Comparison of ENCODE assay signal across 8 mouse cellular contexts in the genomic region with DNA sequence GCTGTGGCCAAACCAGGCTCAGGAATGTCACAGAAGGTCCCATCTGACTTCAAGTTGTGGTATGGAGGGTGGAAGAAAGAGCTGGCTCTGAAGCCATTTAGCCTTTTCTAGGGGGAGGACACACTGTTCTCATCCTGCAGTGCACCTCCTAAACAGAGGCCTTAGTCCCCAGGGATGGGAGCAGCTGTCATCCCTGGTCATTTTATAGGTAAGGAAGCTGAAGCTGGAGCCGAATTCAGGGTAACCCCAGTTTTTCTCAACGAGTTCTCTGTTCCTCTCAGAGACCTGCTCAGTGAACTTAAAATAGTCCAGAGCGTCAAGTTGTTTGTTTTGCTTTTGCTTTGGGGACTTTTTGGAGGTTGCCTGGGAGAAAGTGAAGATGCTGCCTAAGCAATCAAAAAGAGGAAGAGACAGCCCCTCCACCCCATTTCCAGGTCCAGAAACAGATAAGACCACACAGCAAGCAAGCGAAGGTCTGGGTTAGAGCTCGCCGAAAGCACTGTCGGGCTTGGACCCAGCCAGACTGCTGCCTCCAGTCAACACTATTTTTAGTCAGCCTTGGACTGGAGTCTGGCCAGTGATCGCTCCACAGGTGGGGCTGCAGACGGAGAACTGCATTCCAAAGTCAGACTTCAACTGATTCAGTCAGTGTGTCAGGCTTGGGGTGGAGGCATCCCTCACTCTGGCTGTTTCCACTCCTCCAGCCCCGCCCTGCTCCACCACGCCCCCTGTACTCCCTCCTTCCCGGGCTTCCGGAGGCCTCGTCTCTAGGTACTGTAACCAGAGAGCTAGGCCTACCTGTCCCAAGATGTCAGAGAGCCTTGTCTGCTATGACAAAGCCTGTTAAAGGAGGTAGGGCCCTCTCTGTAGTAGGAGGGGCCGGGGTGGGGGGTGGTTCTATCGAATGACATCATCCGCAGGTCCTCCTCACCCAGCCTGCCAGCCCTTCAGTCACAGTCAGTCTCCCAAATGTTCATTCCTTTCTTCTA. TPM values are rescaled to one million over a fixed set of nuclear protein-coding genes. Genes with fewer than 3 reads are reported as not detected.
DNase-seq lines count a peak whose midpoint lies in the region; ATAC-seq and TF ChIP-seq lines count a peak whose summit lies in the region.

No protein-coding gene starts in this region.

- WGBS in cerebellum, adult 2 months: 22% methylated on average over 17 of the region's 17 CpGs
- WGBS in lung, embryonic 16.5 days: 13% methylated on average over 17 of the region's 17 CpGs
- 33% methylated on average over 17 of the region's 17 CpGs for WGBS in forebrain, embryonic 15.5 days

- no peak overlapping the region for H3K9ac ChIP-seq in ES-Bruce4 (ENCODE audit: low read depth, poor library complexity, severe bottlenecking)
- H3K9ac ChIP-seq in lung, embryonic 16.5 days (ENCODE audit: low read length): peak overlapping the region; percentile 29
- H3K9ac ChIP-seq in forebrain, embryonic 15.5 days (replicated peaks): no peak overlapping the region

- peak overlapping the region; percentile 37 for H3K4me2 ChIP-seq in lung, embryonic 16.5 days (ENCODE audit: low read depth, low read length)
- no peak overlapping the region for H3K4me2 ChIP-seq in forebrain, embryonic 15.5 days (replicated peaks)

- H3K4me3 ChIP-seq in ES-Bruce4 (ENCODE audit: low read depth, low read length): 0 out of 2 replicates have a peak overlapping the region, but pooled peaks have one; percentile 5
- no peak overlapping the region for H3K4me3 ChIP-seq in cerebellum, adult 2 months (replicated peaks; ENCODE audit: insufficient read depth, low read depth, low read length)
- H3K4me3 ChIP-seq in lung, embryonic 16.5 days (ENCODE audit: low read length): 0 out of 2 replicates have a peak overlapping the region, but pooled peaks have one; percentile 3
- H3K4me3 ChIP-seq in forebrain, embryonic 15.5 days: no peak overlapping the region

- no peaks in the 10 kb centered on the region for H3K27me3 ChIP-seq in ES-Bruce4 (ENCODE audit: control insufficient read depth, insufficient read depth, low read length, poor library complexity, severe bottlenecking)
- no peaks in the 10 kb centered on the region for H3K27me3 ChIP-seq in cerebellum, adult 2 months (ENCODE audit: control insufficient read depth, insufficient read depth, low read length)
- H3K27me3 ChIP-seq in lung, embryonic 16.5 days (ENCODE audit: control insufficient read depth, insufficient read depth, low read depth, low read length): no peaks in the 10 kb centered on the region
- H3K27me3 ChIP-seq in forebrain, embryonic 15.5 days: no peaks in the 10 kb centered on the region

- peaks cover 12% of the 10 kb centered on the region for H3K4me1 ChIP-seq in ES-Bruce4 (ENCODE audit: control insufficient read depth, insufficient read depth, low read length)
- H3K4me1 ChIP-seq in cerebellum, adult 2 months (ENCODE audit: control insufficient read depth, insufficient read depth, low read length): peaks cover 15% of the 10 kb centered on the region
- peaks cover 26% of the 10 kb centered on the region for H3K4me1 ChIP-seq in lung, embryonic 16.5 days (replicated peaks; ENCODE audit: control insufficient read depth, insufficient read depth, low read length)
- H3K4me1 ChIP-seq in forebrain, embryonic 15.5 days: peaks cover 12% of the 10 kb centered on the region; the same call in 1 of the 2 replicates

- peak; percentile 62; the same call in 1 of the 2 replicates for TF ChIP-seq EP300 in ES-Bruce4 (IDR thresholded peaks at IDR 0.05; ENCODE audit: insufficient read depth, low read depth, low read length)

- TF ChIP-seq POLR2A in ES-Bruce4 (IDR thresholded peaks at IDR 0.05; ENCODE audit: insufficient read depth, low read length): no peak
- TF ChIP-seq POLR2A in cerebellum, adult 2 months (IDR thresholded peaks at IDR 0.05; ENCODE audit: borderline replicate concordance, insufficient read depth, low read length): no peak

- TF ChIP-seq CTCF in ES-Bruce4 (IDR thresholded peaks at IDR 0.05; ENCODE audit: low read depth, low read length): no peak
- TF ChIP-seq CTCF in cerebellum, adult 2 months (IDR thresholded peaks at IDR 0.05; ENCODE audit: borderline replicate concordance, insufficient read depth, low read depth, low read length): no peak

- peak overlapping the region; percentile 81 for H3K27ac ChIP-seq in ES-Bruce4 (ENCODE audit: insufficient read depth, low read length)
- no peak overlapping the region for H3K27ac ChIP-seq in cerebellum, adult 2 months (ENCODE audit: insufficient read depth, low read length)
- H3K27ac ChIP-seq in lung, embryonic 16.5 days (ENCODE audit: low read length): peak overlapping the region; percentile 74
- no peak overlapping the region for H3K27ac ChIP-seq in forebrain, embryonic 15.5 days (replicated peaks)

- no peaks in the 10 kb centered on the region for H3K36me3 ChIP-seq in ES-Bruce4 (ENCODE audit: control insufficient read depth, insufficient read depth, low read length, poor library complexity, severe bottlenecking)
- H3K36me3 ChIP-seq in lung, embryonic 16.5 days (ENCODE audit: control insufficient read depth, insufficient read depth, low read length): no peaks in the 10 kb centered on the region
- H3K36me3 ChIP-seq in forebrain, embryonic 15.5 days: no peaks in the 10 kb centered on the region

- peak; percentile 92 for ATAC-seq in lung, embryonic 16.5 days (ENCODE audit: low read depth)
- no peak for ATAC-seq in forebrain, embryonic 15.5 days (replicated peaks)

- no peaks in the 10 kb centered on the region for H3K9me3 ChIP-seq in ES-Bruce4 (replicated peaks; ENCODE audit: control insufficient read depth, insufficient read depth, low read length, poor library complexity, severe bottlenecking)
- H3K9me3 ChIP-seq in lung, embryonic 16.5 days (ENCODE audit: control insufficient read depth, low read length): no peaks in the 10 kb centered on the region
- no peaks in the 10 kb centered on the region for H3K9me3 ChIP-seq in forebrain, embryonic 15.5 days

- peak; percentile 88 for DNase-seq in 3134 (ENCODE audit: extremely low read depth, insufficient read length, low spot score)
- peak; percentile 79 to 81 for DNase-seq in cerebellum, adult 2 months
- DNase-seq in gastrocnemius, postnatal 25 days: peak; percentile 71
- DNase-seq in kidney, adult 8-10 months: peak; percentile 81 to 85
- peak; percentile 51 for DNase-seq in skeletal muscle tissue, adult 2 months (ENCODE audit: low read depth, low spot score)

RNA-seq across cellular contexts. Expression of a gene that starts 24.8 kb away (rescaled TPM):
- 38.8 and 43.4 TPM in 2 replicates for polyA plus RNA-seq in ES-Bruce4 (2011; ENCODE audit: insufficient read depth, insufficient read length, low read depth, missing spikeins)
- 137 and 154 TPM in 2 replicates for polyA plus RNA-seq in cerebellum, adult 2 months (2012; rRNA removed)
- total RNA-seq in gastrocnemius, postnatal 25 days (2021): 10 to 100 TPM; 17.8 to 20.2 TPM
- polyA plus RNA-seq in lung, embryonic 16.5 days (2015; fragmentation: Nextera tagmentation; extraction: Ambion mirVana): 7.1 TPM in 2 replicates
- polyA plus RNA-seq in forebrain, embryonic 15.5 days (2015; fragmentation: Nextera tagmentation; extraction: Ambion mirVana): 23.0 and 23.2 TPM in 2 replicates

RNA-seq across cellular contexts. Expression of a gene that starts 41.5 kb away (rescaled TPM):
- 204 and 208 TPM in 2 replicates for polyA plus RNA-seq in ES-Bruce4 (2011; ENCODE audit: insufficient read depth, insufficient read length, low read depth, missing spikeins)
- 43.9 and 45.7 TPM in 2 replicates for polyA plus RNA-seq in cerebellum, adult 2 months (2012; rRNA removed)
- total RNA-seq in gastrocnemius, postnatal 25 days (2021): 10 to 100 TPM; 27.4 to 36.0 TPM
- 173 and 175 TPM in 2 replicates for polyA plus RNA-seq in lung, embryonic 16.5 days (2015; fragmentation: Nextera tagmentation; extraction: Ambion mirVana)
- 106 and 116 TPM in 2 replicates for polyA plus RNA-seq in forebrain, embryonic 15.5 days (2015; fragmentation: Nextera tagmentation; extraction: Ambion mirVana)

Comparison
In these comparisons a context has a peak if more than half of its experiments do, and no peak if none do; other contexts are left out.
1. H3K27ac ChIP-seq: peak in ES-Bruce4 (single experiment) and lung, embryonic 16.5 days (single experiment); none in cerebellum, adult 2 months (single experiment) and forebrain, embryonic 15.5 days (single experiment).
2. H3K4me3 ChIP-seq: peak in ES-Bruce4 (single experiment) and lung, embryonic 16.5 days (single experiment); none in cerebellum, adult 2 months (single experiment) and forebrain, embryonic 15.5 days (single experiment).
3. Peak in every context shown above with its lines, with median percentiles within 50 percentile points of each other: DNase-seq.